Mouse (Mus musculus): ENCODE data around the gene Tnr. TPM values are rescaled to one million over a fixed set of nuclear protein-coding genes. Genes with fewer than 3 reads are reported as not detected.

The Tnr gene
- polyA plus RNA-seq, 1 experiment from 2014 or later = 0.30 TPM

DNA sequence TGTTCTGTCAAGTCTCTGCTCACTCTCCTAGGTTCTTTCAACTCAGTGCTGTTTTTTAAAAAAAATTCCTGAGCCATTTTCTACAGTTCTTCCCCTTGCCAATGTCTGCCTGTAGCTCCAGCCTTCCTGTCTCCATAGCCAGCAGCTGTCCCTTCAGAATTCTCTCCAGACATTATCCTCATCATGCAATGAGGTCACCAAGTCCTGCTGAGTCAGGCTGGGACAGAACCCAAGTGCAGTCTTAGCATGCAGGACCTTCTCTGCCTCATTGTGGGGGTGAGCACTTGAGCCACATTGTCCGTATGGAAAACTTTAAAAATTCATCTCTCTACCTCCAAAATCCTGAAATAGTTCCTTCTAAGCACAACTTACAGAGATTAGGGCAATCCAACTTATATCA lies 4.4 kb upstream of the Tnr start:
- Histone ChIP-seq H3K4me3 (replicated peaks; ENCODE audit: low read length) (no peak overlapping the region), H3K4me1 (ENCODE audit: control insufficient read depth, insufficient read depth, low read length) (no peaks in the 10 kb centered on the region), H3K4me2 (ENCODE audit: low read depth, low read length) (no peak overlapping the region), H3K36me3 (ENCODE audit: control insufficient read depth, insufficient read depth, low read length) (no peaks in the 10 kb centered on the region), H3K9me3 (replicated peaks; ENCODE audit: control insufficient read depth, low read length) (no peaks in the 10 kb centered on the region), H3K27ac (ENCODE audit: low read length) (no peak overlapping the region), H3K27me3 (ENCODE audit: control insufficient read depth, insufficient read depth, low read length) (no peaks in the 10 kb centered on the region), H3K9ac (ENCODE audit: low read length) (no peak overlapping the region)
- no peak for ATAC-seq (ENCODE audit: insufficient read depth, low FRiP score)
- WGBS = 62% methylated on average over 1 of the region's 1 CpGs

DNA sequence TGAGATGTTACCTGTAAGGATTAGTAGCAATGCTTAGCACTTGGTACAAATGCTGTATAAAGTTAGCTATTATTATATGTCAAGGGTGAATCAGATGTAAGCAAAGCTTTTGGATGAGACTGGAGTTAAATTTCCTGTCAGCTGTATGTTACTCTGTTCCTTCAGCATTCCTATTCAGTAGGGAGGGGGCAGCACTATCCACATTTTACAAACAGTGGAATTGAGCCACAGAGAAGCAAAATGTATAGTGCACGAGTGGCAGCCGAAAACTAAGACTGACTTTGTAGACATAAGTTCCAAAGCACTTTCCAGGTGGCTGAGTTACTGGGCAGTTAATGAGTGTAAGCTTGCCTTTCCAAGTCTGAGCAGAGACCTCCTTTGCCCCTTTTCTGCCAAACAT lies 500 bp upstream of the Tnr start:
- Histone ChIP-seq H3K9ac (ENCODE audit: low read length) (no peak overlapping the region), H3K27me3 (ENCODE audit: control insufficient read depth, insufficient read depth, low read length) (peaks cover 4% of the 10 kb centered on the region; the same call in 1 of the 2 replicates), H3K9me3 (replicated peaks; ENCODE audit: control insufficient read depth, low read length) (no peaks in the 10 kb centered on the region), H3K27ac (ENCODE audit: low read length) (no peak overlapping the region), H3K4me3 (replicated peaks; ENCODE audit: low read length) (no peak overlapping the region), H3K4me1 (ENCODE audit: control insufficient read depth, insufficient read depth, low read length) (no peaks in the 10 kb centered on the region), H3K4me2 (ENCODE audit: low read depth, low read length) (no peak overlapping the region), H3K36me3 (ENCODE audit: control insufficient read depth, insufficient read depth, low read length) (no peaks in the 10 kb centered on the region)
- ATAC-seq (ENCODE audit: insufficient read depth, low FRiP score) = no peak
- 63% methylated on average over 2 of the region's 2 CpGs for WGBS

DNA sequence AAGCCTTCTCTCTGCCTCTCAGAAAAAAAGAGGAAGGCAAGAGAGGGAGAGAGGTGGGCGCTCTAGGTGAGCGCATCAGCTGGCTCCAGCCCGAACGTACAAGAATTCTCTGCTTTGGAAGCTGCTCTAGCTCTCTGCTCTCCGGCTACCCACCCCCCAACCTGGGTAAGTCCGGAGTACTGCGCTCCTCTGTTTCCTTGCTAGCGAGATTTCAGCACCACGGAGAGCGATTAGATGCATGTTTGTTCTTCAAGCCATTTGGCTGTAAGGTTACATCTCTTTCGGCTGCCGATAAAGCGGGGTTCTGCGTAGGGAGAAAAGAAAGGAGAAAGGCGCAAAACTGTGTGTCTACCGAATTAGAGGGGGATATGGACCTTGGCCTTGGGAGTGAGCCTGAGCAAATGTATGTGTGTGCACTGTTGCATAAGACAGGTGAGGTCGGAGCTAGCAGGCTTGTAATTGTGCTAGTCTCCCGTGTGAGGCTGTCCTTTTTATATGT lies 531 bp downstream of the Tnr start:
- ATAC-seq (ENCODE audit: insufficient read depth, low FRiP score) = no peak
- no peaks in the 10 kb centered on the region for H3K4me1 ChIP-seq (ENCODE audit: control insufficient read depth, insufficient read depth, low read length)
- no peak overlapping the region for H3K9ac ChIP-seq (ENCODE audit: low read length)
- under 1% methylated on average over 18 of the region's 18 CpGs for WGBS
- H3K27me3 ChIP-seq (ENCODE audit: control insufficient read depth, insufficient read depth, low read length) = peaks cover 4% of the 10 kb centered on the region; the same call in 1 of the 2 replicates
- H3K4me3 ChIP-seq (replicated peaks; ENCODE audit: low read length) = no peak overlapping the region
- H3K36me3 ChIP-seq (ENCODE audit: control insufficient read depth, insufficient read depth, low read length) = no peaks in the 10 kb centered on the region
- no peak overlapping the region for H3K4me2 ChIP-seq (ENCODE audit: low read depth, low read length)
- H3K9me3 ChIP-seq (replicated peaks; ENCODE audit: control insufficient read depth, low read length) = no peaks in the 10 kb centered on the region
- no peak overlapping the region for H3K27ac ChIP-seq (ENCODE audit: low read length)

DNA sequence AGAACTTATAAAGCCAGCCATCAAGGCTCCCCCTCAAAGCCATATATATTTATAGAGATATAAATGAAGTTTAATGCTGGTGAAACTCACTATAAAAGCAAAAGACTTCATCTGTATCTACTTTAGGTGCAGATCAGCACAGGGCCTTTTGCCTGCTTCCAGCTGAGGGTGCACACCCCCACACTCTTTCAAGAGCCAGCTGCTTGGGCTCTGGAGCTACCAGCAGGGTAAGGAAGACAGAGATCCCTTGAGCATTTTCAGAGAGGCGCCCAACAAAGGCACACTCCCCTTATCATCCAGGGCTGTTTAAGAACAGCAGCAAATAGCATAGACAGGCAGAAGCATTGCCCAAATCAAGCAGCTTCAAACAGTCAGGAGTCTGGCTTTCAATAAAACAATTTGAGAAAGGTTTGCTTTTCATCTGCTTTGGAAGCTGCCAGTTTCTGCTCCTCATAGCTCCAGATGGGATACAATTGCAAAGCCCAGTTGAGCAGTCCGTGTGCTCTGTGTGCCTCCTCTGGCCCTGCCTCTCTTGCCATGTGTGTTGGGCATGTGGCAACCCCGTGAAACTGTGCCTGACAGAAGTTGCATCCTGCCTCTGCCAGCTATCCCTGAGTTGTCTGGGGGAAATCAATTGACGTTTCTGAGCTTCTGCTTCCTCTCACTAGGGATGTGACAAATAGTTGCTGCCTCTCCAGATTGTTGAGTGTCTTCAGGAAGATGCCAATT lies 9.4 kb downstream of the Tnr start:
- H3K27me3 ChIP-seq (ENCODE audit: control insufficient read depth, insufficient read depth, low read length) = no peaks in the 10 kb centered on the region
- H3K4me3 ChIP-seq (replicated peaks; ENCODE audit: low read length) = no peak overlapping the region
- ATAC-seq (ENCODE audit: insufficient read depth, low FRiP score) = no peak
- WGBS = 47% methylated on average over 4 of the region's 4 CpGs
- H3K4me1 ChIP-seq (ENCODE audit: control insufficient read depth, insufficient read depth, low read length) = no peaks in the 10 kb centered on the region
- no peaks in the 10 kb centered on the region for H3K36me3 ChIP-seq (ENCODE audit: control insufficient read depth, insufficient read depth, low read length)
- H3K9me3 ChIP-seq (replicated peaks; ENCODE audit: control insufficient read depth, low read length) = no peaks in the 10 kb centered on the region
- no peak overlapping the region for H3K27ac ChIP-seq (ENCODE audit: low read length)
- H3K9ac ChIP-seq (ENCODE audit: low read length) = no peak overlapping the region
- H3K4me2 ChIP-seq (ENCODE audit: low read depth, low read length) = no peak overlapping the region

DNA sequence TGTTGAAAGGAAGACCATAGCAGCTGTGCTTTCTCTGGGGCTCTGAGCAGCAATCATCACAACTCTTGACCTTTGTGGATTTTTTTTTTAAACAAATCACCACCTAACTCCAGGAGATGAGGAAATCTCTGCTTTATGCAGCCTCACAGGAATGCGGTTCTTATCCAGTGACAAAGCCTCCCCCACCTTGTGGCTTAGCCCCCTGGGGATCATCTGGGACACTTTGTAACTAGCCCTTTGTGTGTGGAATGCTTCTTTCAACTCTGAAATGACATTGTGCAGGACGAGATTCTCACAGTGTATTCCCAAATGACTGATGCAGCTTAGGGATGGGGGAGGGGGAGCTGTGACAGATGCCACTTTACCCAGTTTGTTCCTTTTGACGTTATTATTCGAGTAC lies 12.0 kb downstream of the Tnr start:
- Histone ChIP-seq H3K4me2 (ENCODE audit: low read depth, low read length) (no peak overlapping the region), H3K36me3 (ENCODE audit: control insufficient read depth, insufficient read depth, low read length) (no peaks in the 10 kb centered on the region), H3K4me1 (ENCODE audit: control insufficient read depth, insufficient read depth, low read length) (no peaks in the 10 kb centered on the region), H3K27ac (ENCODE audit: low read length) (no peak overlapping the region), H3K9ac (ENCODE audit: low read length) (no peak overlapping the region), H3K27me3 (ENCODE audit: control insufficient read depth, insufficient read depth, low read length) (no peaks in the 10 kb centered on the region), H3K4me3 (replicated peaks; ENCODE audit: low read length) (no peak overlapping the region), H3K9me3 (replicated peaks; ENCODE audit: control insufficient read depth, low read length) (no peaks in the 10 kb centered on the region)
- 12% methylated on average over 4 of the region's 4 CpGs for WGBS
- no peak for ATAC-seq (ENCODE audit: insufficient read depth, low FRiP score)

DNA sequence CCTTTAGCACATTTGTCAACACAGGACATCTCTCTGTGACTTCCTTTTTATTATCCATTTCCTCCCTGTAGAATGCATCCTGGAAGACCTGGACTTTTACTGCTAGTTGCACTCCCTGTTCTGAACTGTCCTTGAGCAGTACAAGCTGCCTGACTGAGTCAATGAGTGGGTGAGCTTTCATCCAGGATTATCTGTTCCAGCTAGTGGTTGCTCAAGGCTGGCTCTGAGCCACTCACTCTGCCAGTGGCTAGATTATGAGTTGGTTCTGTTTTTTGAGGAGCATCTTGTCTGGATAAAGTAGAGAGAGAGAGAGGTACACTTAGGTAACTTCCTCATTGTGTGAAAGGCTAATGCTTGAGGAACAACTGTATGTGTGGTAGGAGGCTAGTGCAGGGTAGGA lies 14.0 kb downstream of the Tnr start:
- H3K27me3 ChIP-seq (ENCODE audit: control insufficient read depth, insufficient read depth, low read length) = no peaks in the 10 kb centered on the region
- no peak overlapping the region for H3K4me2 ChIP-seq (ENCODE audit: low read depth, low read length)
- no peaks in the 10 kb centered on the region for H3K9me3 ChIP-seq (replicated peaks; ENCODE audit: control insufficient read depth, low read length)
- no peak overlapping the region for H3K27ac ChIP-seq (ENCODE audit: low read length)
- ATAC-seq (ENCODE audit: insufficient read depth, low FRiP score) = no peak
- no peaks in the 10 kb centered on the region for H3K36me3 ChIP-seq (ENCODE audit: control insufficient read depth, insufficient read depth, low read length)
- no peak overlapping the region for H3K9ac ChIP-seq (ENCODE audit: low read length)
- H3K4me1 ChIP-seq (ENCODE audit: control insufficient read depth, insufficient read depth, low read length) = no peaks in the 10 kb centered on the region
- H3K4me3 ChIP-seq (replicated peaks; ENCODE audit: low read length) = no peak overlapping the region

DNA sequence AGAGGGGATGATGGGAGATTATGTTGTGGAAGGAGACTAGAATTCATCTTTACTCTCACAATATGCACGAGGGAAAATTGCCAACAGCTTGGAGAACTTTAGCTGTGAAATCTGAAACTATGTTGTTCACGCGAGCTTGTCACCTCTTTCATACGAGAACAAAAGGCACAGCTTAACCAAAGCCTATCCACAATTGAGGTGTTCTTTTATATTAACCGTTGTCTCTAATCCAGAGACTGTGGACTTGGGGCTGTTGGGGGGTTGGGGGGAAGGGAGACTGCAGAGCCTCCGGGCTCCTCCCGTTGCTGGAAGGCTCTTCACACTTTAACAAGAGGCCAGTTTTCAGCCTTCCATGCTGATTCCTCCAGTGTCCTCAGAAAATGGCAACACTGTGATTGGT lies 14.5 kb downstream of the Tnr start:
- ATAC-seq (ENCODE audit: insufficient read depth, low FRiP score) = no peak
- 36% methylated on average over 7 of the region's 7 CpGs for WGBS
- no peaks in the 10 kb centered on the region for H3K27me3 ChIP-seq (ENCODE audit: control insufficient read depth, insufficient read depth, low read length)

DNA sequence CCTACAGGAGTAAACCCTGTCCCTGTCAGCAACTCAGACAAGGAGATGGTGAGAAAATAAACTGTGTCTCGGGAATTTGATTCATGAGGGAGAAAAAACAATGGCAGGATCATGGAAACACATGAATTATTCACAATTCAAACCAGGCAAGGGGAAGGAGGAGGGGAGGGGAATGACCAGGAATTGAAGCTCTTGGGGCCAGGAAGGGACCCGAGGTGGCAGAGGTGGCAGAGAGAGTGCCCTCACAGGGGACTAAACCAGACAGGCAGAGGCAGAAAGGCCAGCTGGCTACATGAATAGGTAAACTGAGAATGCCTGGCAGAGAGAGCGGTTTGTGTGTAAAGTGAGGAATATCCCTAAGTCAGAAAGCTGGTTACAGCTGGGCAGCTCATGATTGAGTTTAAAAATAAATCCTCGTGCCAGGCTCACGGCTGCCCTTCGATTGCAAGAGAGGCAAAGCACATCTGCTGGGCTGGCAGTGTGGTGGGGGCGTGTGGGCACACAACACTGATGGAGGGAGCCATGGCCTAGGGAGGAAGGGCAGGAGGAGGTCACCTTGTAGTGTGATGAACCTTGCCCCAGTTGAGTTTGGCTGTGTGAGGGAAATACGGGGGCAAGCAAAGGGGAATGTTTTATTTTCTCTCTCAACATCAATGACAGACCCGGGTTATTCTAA lies 22.0 kb downstream of the Tnr start:
- no peak overlapping the region for H3K27ac ChIP-seq (ENCODE audit: low read length)

More for the DNA sequence above, 14.5 kb downstream of the Tnr start:
- Histone ChIP-seq H3K27ac (ENCODE audit: low read length) (no peak overlapping the region), H3K9ac (ENCODE audit: low read length) (no peak overlapping the region), H3K4me1 (ENCODE audit: control insufficient read depth, insufficient read depth, low read length) (no peaks in the 10 kb centered on the region), H3K36me3 (ENCODE audit: control insufficient read depth, insufficient read depth, low read length) (no peaks in the 10 kb centered on the region), H3K4me2 (ENCODE audit: low read depth, low read length) (no peak overlapping the region), H3K4me3 (replicated peaks; ENCODE audit: low read length) (no peak overlapping the region), H3K9me3 (replicated peaks; ENCODE audit: control insufficient read depth, low read length) (no peaks in the 10 kb centered on the region)

DNA sequence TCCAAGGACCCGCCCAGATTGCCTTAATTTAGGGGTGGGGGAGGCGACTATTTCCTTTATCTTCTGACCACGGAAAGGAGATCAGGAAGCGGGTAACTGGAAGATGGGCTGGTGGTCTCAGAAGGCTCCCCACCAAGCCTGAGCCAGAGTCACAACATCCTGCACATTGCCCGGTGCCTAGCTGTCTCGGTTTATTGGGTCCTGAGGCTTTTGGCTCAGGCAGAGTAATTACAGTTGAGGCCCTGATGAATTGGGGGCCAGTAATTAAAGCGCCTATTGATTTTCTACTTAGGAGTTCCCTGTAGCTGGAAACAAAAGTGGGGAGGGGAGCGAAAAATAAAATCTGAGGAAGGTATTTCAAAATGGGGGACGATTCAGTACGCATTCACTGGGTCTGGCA lies 27.5 kb downstream of the Tnr start:
- no peaks in the 10 kb centered on the region for H3K27me3 ChIP-seq (ENCODE audit: control insufficient read depth, insufficient read depth, low read length)
- no peaks in the 10 kb centered on the region for H3K9me3 ChIP-seq (replicated peaks; ENCODE audit: control insufficient read depth, low read length)
- H3K4me3 ChIP-seq (replicated peaks; ENCODE audit: low read length) = no peak overlapping the region
- H3K36me3 ChIP-seq (ENCODE audit: control insufficient read depth, insufficient read depth, low read length) = no peaks in the 10 kb centered on the region
- 66% methylated on average over 10 of the region's 10 CpGs for WGBS
- ATAC-seq (ENCODE audit: insufficient read depth, low FRiP score) = no peak
- no peak overlapping the region for H3K4me2 ChIP-seq (ENCODE audit: low read depth, low read length)
- no peaks in the 10 kb centered on the region for H3K4me1 ChIP-seq (ENCODE audit: control insufficient read depth, insufficient read depth, low read length)
- H3K9ac ChIP-seq (ENCODE audit: low read length) = no peak overlapping the region
- no peak overlapping the region for H3K27ac ChIP-seq (ENCODE audit: low read length)

More for the DNA sequence above, 22.0 kb downstream of the Tnr start:
- ATAC-seq (ENCODE audit: insufficient read depth, low FRiP score) = no peak
- H3K36me3 ChIP-seq (ENCODE audit: control insufficient read depth, insufficient read depth, low read length) = no peaks in the 10 kb centered on the region
- no peaks in the 10 kb centered on the region for H3K4me1 ChIP-seq (ENCODE audit: control insufficient read depth, insufficient read depth, low read length)
- H3K4me2 ChIP-seq (ENCODE audit: low read depth, low read length) = no peak overlapping the region
- no peak overlapping the region for H3K9ac ChIP-seq (ENCODE audit: low read length)
- 68% methylated on average over 9 of the region's 9 CpGs for WGBS
- no peaks in the 10 kb centered on the region for H3K9me3 ChIP-seq (replicated peaks; ENCODE audit: control insufficient read depth, low read length)
- H3K27me3 ChIP-seq (ENCODE audit: control insufficient read depth, insufficient read depth, low read length) = no peaks in the 10 kb centered on the region
- no peak overlapping the region for H3K4me3 ChIP-seq (replicated peaks; ENCODE audit: low read length)

Measured in stomach, embryonic 16.5 days (tissue).